Mouse (Mus musculus) stomach, embryonic 14.5 days (tissue): ENCODE measurements around the gene Acod1. TPM values are rescaled to one million over a fixed set of nuclear protein-coding genes. Genes with fewer than 3 reads are reported as not detected.

ENCODE experiments used
- ATAC-seq: fragments of 200-750 bp; cut with Nextera tagmentation; 2 replicates; pipeline ENCODE4 v1.8.0; 2017; ENCODE audit warnings: low read depth, moderate TSS enrichment; ENCODE audit not compliant: insufficient number of reproducible peaks, insufficient read depth, low FRiP score
- H3K27ac ChIP-seq: fragments of 300-500 bp; sonication (generic); 2 replicates; pipeline ENCODE4 v1.5.1; 2014; ENCODE audit warnings: mild to moderate bottlenecking, low read length, moderate library complexity, mixed read lengths
- H3K27me3 ChIP-seq: fragments of 300-500 bp; sonication (generic); 2 replicates; pipeline ENCODE4 v1.6.1; 2014; ENCODE audit warnings: low read length, control low read depth, mixed read lengths; ENCODE audit not compliant: control insufficient read depth, insufficient read depth
- H3K36me3 ChIP-seq: fragments of 300-500 bp; sonication (generic); 2 replicates; pipeline ENCODE4 v1.6.1; 2014; ENCODE audit warnings: mild to moderate bottlenecking, control low read depth, low read length, moderate library complexity, mixed read lengths; ENCODE audit not compliant: control insufficient read depth, insufficient read depth
- H3K4me1 ChIP-seq: fragments of 300-500 bp; sonication (generic); 2 replicates; pipeline ENCODE4 v1.6.1; 2014; ENCODE audit warnings: low read length, control low read depth, mixed read lengths; ENCODE audit not compliant: control insufficient read depth, insufficient read depth
- H3K4me2 ChIP-seq: fragments of 300-500 bp; sonication (generic); replicated peaks from 2 replicates; pipeline ENCODE4 v1.6.1; 2014; ENCODE audit warnings: low read depth, low read length, control low read depth
- H3K4me3 ChIP-seq: fragments of 300-500 bp; sonication (generic); 2 replicates; pipeline ENCODE4 v1.5.1; 2014; ENCODE audit warnings: low read depth, low read length, control low read depth
- H3K9ac ChIP-seq: fragments of 300-500 bp; sonication (generic); replicated peaks from 2 replicates; pipeline ENCODE4 v1.6.1; 2014; ENCODE audit warnings: low read depth, mild to moderate bottlenecking, control low read depth, low read length, moderate library complexity, mixed read lengths
- H3K9me3 ChIP-seq: fragments of 300-500 bp; sonication (generic); 2 replicates; pipeline ENCODE4 v1.6.1; 2016; ENCODE audit warnings: low read depth, low read length, control low read depth; ENCODE audit not compliant: control insufficient read depth
- WGBS: fragments of 180-500 bp; shearing (Covaris S2); extraction: QIAGEN DNeasy Blood & Tissue Kit; methylation state at CpG from one replicate; pipeline ENCODE4 v1.1.7; 2014; 5-methylcytosine and 5-hydroxymethylcytosine counted together
- polyA plus RNA-seq: library from polyadenylated mRNA; unstranded; fragments of >200 nt; fragmentation: Nextera tagmentation; extraction: Ambion mirVana; gene quantifications from 2 replicates; pipeline ENCODE4 v1.2.1, GENCODE M21; 2014

The Acod1 gene
- polyA plus RNA-seq, 1 experiment from 2014 or later = not detected

- H3K36me3 ChIP-seq = peaks cover 3% of the 10 kb centered on the region; the same call in 1 of the 2 replicates
- no peaks in the 10 kb centered on the region for H3K9me3 ChIP-seq
- WGBS = 14% methylated on average over 12 of the region's 12 CpGs
- peak overlapping the region; percentile 70 for H3K4me3 ChIP-seq
- peak overlapping the region; percentile 61; the same call in 1 of the 2 replicates for H3K27ac ChIP-seq
- peak overlapping the region; percentile 93 for H3K4me2 ChIP-seq
- ATAC-seq = no peak; the same call in 1 of the 2 replicates
- no peaks in the 10 kb centered on the region for H3K27me3 ChIP-seq
- H3K4me1 ChIP-seq = 0 out of 2 replicates have a peak, but pooled peaks cover 5% of the 10 kb centered on the region
- H3K9ac ChIP-seq = no peak overlapping the region; the same call in 1 of the 2 replicates
These were observed 22.7 kb downstream of the Acod1 start for GRCm38 (mm10) chr14:103069465-103069863.

- Histone ChIP-seq H3K9me3 (no peaks in the 10 kb centered on the region), H3K36me3 (peaks cover 3% of the 10 kb centered on the region; the same call in 1 of the 2 replicates), H3K4me1 (0 out of 2 replicates have a peak, but pooled peaks cover 5% of the 10 kb centered on the region), H3K4me3 (peak within 1 kb of the TSS; percentile 70), H3K27ac (peak within 1 kb of the TSS; percentile 79), H3K9ac (peak within 1 kb of the TSS; percentile 64), H3K27me3 (no peaks in the 10 kb centered on the region), H3K4me2 (peak within 1 kb of the TSS; percentile 93)
- WGBS = under 1% methylated on average over 65 of the region's 65 CpGs
- peak; percentile 97 for ATAC-seq
These were observed 23.3 kb downstream of the Acod1 start, which contains the start of gene Cln5 for GRCm38 (mm10) chr14:103069864-103070611. Gene Cln5, plus strand, starts transcription at chr14:103070216.

- Histone ChIP-seq H3K27ac (no peak overlapping the region), H3K4me1 (0 out of 2 replicates have a peak, but pooled peaks cover 5% of the 10 kb centered on the region), H3K36me3 (peaks cover 3% of the 10 kb centered on the region; the same call in 1 of the 2 replicates), H3K27me3 (no peaks in the 10 kb centered on the region), H3K4me2 (peak overlapping the region; percentile 93), H3K4me3 (peak overlapping the region; percentile 70), H3K9me3 (no peaks in the 10 kb centered on the region), H3K9ac (peak overlapping the region; percentile 64)
- no peak for ATAC-seq
- WGBS = 6% methylated on average over 10 of the region's 10 CpGs
These were observed 24.0 kb downstream of the Acod1 start for GRCm38 (mm10) chr14:103070790-103071189.

- Histone ChIP-seq H3K4me1 (0 out of 2 replicates have a peak, but pooled peaks cover 5% of the 10 kb centered on the region), H3K27me3 (no peaks in the 10 kb centered on the region), H3K9ac (no peak overlapping the region), H3K27ac (no peak overlapping the region), H3K36me3 (peaks cover 10% of the 10 kb centered on the region; the same call in 1 of the 2 replicates), H3K4me3 (no peak overlapping the region), H3K9me3 (no peaks in the 10 kb centered on the region), H3K4me2 (no peak overlapping the region)
- no peak for ATAC-seq
- WGBS = 92% methylated on average over 12 of the region's 12 CpGs
These were observed 24.7 kb downstream of the Acod1 start for GRCm38 (mm10) chr14:103071471-103071870.

- no peak for ATAC-seq
- WGBS = 91% methylated on average over 4 of the region's 4 CpGs
- H3K4me2 ChIP-seq = no peak overlapping the region
- no peaks in the 10 kb centered on the region for H3K27me3 ChIP-seq
- H3K9ac ChIP-seq = no peak overlapping the region
- no peaks in the 10 kb centered on the region for H3K9me3 ChIP-seq
- H3K4me3 ChIP-seq = no peak overlapping the region
- H3K36me3 ChIP-seq = peaks cover 17% of the 10 kb centered on the region
- H3K4me1 ChIP-seq = 0 out of 2 replicates have a peak, but pooled peaks cover 5% of the 10 kb centered on the region
- H3K27ac ChIP-seq = no peak overlapping the region
These were observed 26.0 kb downstream of the Acod1 start for GRCm38 (mm10) chr14:103072731-103073130.

- no peak overlapping the region for H3K4me3 ChIP-seq
- H3K36me3 ChIP-seq = peaks cover 19% of the 10 kb centered on the region
- 0 out of 2 replicates have a peak, but pooled peaks cover 5% of the 10 kb centered on the region for H3K4me1 ChIP-seq
- no peak overlapping the region for H3K4me2 ChIP-seq
- no peak for ATAC-seq
- no peak overlapping the region for H3K9ac ChIP-seq
- WGBS = 97% methylated on average over 8 of the region's 8 CpGs
- no peak overlapping the region for H3K27ac ChIP-seq
- H3K9me3 ChIP-seq = no peaks in the 10 kb centered on the region
- H3K27me3 ChIP-seq = no peaks in the 10 kb centered on the region
These were observed 27.0 kb downstream of the Acod1 start for GRCm38 (mm10) chr14:103073825-103074224.

GRCm38 (mm10) chr14:103075166-103075565 is 28.4 kb downstream of the Acod1 start:
- H3K27me3 ChIP-seq = no peaks in the 10 kb centered on the region
- H3K4me1 ChIP-seq = no peaks in the 10 kb centered on the region
- H3K4me3 ChIP-seq = no peak overlapping the region
- no peak for ATAC-seq
- no peak overlapping the region for H3K9ac ChIP-seq
- peaks cover 19% of the 10 kb centered on the region for H3K36me3 ChIP-seq
- WGBS = 88% methylated on average over 7 of the region's 7 CpGs
- no peak overlapping the region for H3K4me2 ChIP-seq
- no peaks in the 10 kb centered on the region for H3K9me3 ChIP-seq
- no peak overlapping the region for H3K27ac ChIP-seq

- no peak overlapping the region for H3K27ac ChIP-seq
- H3K4me1 ChIP-seq = no peaks in the 10 kb centered on the region
- no peaks in the 10 kb centered on the region for H3K27me3 ChIP-seq
- no peaks in the 10 kb centered on the region for H3K9me3 ChIP-seq
- peaks cover 19% of the 10 kb centered on the region for H3K36me3 ChIP-seq
- no peak overlapping the region for H3K4me2 ChIP-seq
- no peak overlapping the region for H3K9ac ChIP-seq
- H3K4me3 ChIP-seq = no peak overlapping the region
- 90% methylated on average over 9 of the region's 9 CpGs for WGBS
- ATAC-seq = no peak
These were observed 30.7 kb downstream of the Acod1 start for GRCm38 (mm10) chr14:103077272-103078005.
